Mouse (Mus musculus) T-helper 1 cell (primary cell): ENCODE data around the gene Gm10447.

Source experiments
- in situ Hi-C: fragments of 300-600 bp; cut with MboI, MseI; formaldehyde crosslinking; loops from one replicate; pipeline ENCODE4 v1.15.1; 2025; ENCODE audit warnings: high pct_unique_total_duplicates

The Gm10447 gene

DNA sequence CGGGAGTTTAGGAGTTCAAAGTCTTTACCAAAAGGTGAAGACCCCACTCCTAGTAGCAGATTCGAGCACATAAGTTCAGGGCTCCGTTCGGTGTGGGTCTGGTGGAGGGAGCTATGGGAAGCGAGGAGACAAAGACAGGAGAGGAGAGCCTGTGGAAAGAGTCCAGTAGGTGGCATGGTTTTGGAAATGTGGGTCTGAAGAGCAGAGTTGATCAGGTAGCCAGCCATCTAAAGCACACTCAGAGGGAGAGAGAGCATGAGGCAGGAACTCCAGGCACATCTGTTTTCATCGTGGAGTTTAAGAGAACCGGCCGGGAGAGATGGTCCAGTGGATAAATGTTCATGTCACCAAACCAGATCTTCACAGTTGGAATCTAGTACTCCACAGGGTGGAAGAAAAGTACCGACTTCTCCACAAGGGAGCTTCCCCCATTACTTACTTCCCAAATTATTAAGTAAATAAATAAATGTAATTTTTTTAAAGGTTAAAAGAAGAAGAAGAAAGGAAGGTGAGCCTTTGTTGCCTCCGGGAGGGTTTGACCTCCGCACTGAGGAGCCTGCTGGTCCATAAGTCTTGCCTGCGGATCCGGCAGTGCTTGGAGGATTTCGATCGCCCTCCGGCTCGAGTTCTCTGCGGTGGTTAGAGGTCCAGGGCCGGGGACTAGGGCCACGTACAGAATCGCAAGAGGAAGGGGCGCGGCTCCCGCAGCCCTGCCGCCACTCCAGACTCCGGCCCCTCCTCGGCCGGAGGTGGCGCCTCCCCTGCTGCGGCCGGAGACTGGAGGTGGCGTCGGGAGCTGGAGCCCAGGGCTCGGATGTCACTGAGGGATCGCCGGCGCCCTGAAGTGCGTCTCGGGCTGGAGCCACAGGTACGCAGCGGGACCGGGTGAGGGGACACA lies at the start of gene Gm10447, which contains the start of gene Shroom1:
Gm10447 (minus strand) TSS at position 637 of the 898 bp plus-strand sequence.
Shroom1 (plus strand) TSS at position 732 of the 898 bp plus-strand sequence.
- in situ Hi-C loops = no loop called here

DNA sequence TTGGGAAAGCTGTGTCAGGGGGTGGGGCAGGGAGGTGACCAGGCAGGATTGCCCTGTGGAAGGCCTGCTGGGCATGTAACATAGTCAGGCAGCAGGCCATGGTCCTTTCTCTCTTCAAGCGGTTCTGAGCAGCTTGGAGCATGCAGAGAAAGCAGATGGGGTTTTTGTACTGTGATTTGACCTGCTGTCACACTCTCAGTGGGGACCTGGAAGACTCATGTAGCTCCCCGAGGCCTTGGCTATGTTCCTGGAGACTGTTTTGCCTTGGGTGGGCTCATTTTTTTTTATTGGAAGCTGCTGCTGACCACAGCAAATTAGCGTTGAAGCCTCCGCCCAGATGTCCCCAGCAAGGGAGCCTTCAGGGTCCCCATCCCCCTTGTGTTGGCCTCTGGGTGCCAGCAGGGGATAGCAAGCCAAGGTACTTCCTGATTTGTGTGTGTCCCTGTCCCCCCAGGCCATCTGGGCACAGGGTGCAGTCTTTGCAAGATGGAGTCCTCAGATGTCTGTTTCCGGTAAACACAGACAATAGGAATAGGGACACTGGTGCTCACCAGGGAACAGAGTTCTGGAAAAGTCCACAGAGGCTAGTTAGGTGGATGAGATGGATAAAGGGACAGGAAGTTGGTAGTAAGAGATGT lies 48.2 kb upstream of the Gm10447 start:
- in situ Hi-C loops = no loop called here

DNA sequence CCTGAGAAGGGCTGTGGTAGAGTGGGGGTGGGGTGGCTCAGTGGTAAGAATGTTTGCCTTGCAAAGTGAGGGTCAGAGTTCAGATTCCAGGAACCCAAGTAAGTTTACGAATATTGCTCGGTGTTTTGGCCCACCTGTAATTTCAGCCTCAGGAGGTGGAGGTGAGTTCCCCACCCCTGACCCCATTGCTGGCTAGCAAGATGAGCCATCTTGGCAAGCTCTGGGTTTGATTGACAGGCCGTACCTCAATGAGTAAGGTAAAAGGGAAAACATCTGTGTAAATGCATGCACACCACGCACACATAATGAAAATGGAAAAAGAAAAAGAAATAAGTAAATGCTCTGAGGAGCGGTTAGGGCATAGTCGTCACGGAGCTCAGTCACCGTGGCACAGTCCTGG lies 47.5 kb upstream of the Gm10447 start:
- in situ Hi-C loops = no loop called here

DNA sequence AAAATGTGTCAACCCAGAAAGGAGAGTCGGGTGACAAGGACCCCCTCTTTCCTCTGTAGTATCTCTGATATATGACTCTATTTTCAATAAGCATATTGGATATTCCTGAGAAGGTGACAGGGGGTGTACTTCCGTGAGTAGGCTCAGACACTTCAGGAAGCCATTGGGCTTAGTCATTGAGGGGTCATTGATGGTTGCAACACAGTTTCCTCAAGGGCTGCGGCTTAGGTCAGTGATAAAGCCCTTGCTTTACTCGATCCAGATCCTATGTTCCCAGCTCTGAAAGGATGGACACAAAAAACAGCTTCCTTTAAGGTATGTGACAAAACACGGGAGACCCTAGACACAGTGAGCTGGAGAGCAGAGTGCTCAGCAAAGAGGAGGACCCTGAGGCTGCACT lies 46.8 kb upstream of the Gm10447 start:
- in situ Hi-C loops = no loop called here

DNA sequence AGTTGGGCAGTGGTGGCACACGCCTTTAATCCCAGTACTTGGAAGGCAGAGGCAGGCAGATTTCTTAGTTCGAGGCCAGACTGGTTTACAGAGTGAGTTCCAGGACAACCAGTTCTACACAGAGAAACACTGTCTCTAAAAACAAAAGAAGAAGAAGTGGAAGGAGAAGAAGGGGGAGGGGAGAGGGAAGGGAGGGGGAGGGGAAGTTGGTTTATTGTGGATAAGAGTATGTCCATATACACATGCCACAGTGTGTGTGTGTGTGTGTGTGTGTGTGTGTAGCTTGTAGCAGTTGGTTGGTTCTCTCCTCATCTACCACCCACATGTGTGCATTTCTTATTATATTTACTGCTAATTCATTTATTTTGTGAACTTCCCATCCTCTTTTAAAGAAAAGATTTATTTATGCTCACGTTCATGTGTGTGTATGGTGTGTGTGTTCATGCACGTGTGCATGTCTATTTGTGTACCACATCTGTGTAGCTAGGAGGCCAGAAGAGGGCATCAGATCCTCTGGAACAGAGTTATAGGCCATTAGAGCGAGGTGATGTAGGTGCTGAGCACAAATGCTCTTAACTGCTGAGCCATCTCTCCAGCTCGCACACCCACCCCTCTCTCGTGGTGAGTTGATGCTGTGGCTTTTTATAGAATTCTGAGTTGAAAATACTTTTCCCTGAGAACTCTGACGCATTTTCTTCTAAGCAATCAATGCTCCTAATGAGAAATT lies 45.3 kb upstream of the Gm10447 start:
- in situ Hi-C loops = no loop called here

DNA sequence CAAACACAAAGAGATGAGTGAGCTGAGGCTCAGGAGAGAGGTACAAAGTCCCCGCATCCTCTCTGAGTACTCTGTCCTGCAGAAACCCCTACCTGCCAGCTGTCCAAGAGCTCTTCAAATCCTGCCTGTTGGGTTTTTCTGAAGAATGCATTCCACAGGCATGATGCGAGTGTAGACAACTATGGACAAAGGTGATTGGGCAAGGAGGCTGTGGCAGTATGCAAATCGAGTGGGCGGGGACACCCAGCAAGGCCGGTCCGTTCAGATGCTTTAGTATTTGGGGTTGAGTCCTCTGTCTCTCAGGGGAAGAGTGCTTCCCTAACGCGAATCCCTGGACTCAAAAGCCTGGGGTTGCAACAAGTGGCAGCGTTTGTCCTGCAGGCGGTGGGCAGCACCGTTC lies 43.7 kb upstream of the Gm10447 start:
- in situ Hi-C loops = no loop called here

DNA sequence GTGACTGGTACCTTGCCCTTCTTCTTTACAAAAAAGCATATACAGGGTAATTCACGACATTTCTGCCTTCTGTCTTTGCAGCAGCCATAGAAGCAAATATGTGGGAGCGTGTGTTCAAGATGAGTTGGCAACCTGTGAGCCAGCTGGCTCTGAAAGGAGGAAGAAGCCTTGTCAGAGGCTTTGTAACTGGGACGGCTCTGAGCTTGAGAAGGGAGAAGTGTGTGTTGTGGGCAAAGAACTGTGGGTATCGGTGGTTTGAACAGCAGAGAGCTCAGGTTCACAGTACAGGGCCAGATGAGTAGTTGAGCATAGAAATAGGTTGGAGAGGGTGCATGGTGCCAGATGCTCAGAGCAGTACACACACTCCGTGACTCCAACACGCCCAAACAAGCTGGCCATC lies 40.0 kb upstream of the Gm10447 start:
- in situ Hi-C loops = no loop called here

DNA sequence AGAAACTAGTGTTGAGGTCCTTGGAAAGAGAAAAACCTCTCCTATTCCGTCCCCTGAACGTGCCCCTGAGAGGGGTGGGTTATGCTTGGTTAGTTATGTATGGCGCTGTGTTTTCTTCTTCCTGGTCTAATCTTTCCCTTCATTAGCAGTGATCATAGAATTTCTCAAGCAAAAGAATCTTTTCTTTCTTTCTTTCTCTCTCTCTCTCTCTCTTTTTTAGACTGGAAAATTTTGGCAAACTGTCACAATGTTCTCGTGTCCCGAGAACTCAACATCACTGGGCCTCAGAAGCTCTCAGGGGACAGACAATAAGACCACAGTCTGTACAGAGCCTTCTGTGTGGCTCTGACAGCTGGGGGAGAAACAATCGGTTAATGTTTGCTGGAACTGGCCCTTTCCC lies 38.5 kb upstream of the Gm10447 start:
- in situ Hi-C loops = no loop called here

DNA sequence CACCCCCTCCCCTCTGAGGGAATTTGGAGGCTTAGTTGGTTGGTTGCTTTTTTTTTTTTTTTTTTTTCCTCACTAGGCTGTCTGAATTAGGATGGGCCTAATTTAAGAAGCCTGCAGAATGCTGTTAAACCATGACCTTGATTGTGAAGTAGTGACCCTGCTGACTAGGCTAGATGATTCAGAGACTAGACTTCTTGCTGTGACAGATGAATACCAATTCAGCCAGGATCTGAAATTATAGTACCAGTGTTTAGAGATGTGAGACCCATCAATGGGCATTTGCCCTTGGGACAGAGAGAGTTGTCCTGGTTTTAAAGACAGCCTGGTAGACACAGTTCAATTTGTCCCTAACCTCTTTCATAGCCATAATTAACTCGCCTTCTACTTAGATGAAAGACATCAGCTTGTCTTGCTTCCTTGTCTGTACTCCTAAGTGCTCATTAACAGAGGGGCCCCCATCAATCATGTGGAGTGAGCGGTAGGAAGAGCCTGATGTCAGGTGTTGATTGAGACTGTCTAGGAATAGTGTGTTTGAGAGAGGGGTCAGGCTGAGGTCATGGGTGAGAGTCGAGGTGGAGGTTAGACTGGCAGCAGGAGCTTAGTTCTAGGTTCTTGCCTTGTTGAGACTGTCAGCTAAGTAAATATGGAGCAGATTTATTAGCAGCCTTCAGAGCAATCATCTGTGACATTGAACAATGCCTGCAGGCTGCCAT lies 36.5 kb upstream of the Gm10447 start:
- in situ Hi-C loops = no loop called here

DNA sequence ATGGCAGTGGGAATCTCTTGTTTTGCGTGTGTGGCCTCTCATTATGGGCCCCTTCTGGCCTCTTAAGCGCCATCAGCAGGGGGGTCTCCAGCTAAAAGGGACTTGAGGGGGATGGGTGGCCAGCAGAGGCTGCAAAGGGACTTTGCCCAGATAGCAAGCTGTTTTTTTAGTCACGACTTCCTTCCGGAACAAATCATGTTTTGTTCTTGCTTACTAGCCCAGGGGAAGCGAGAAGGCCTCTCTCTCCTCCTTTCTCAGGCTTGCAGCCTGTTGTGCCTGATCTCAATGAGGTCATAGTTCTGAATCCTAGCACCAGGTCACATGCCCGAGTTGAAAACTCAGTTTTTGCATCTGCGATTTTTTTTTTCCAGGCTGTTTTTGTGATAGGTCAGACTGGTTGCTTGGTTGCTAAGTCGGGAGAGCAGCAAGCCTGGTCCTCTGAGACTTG lies 35.1 kb upstream of the Gm10447 start:
- in situ Hi-C loops = no loop called here

DNA sequence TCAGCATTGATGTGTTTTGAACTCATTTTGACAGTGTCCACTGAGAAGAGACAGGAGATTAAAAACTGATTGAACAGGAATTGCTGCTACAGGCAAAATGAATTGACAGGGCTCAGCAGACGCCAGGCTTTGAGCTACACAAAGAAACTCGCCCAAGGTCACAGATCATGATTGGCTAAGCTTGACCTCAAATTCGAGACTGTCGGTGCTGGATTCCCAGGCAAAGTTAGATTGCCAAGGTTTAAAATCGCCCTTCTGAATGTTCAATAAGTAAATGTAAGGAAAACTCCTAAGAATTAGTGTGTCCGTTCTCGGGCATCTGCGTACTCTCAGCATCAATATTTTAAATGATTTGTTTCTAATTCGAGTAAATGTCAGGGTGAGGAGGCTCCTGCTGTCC lies 32.5 kb upstream of the Gm10447 start:
- in situ Hi-C loops = no loop called here

DNA sequence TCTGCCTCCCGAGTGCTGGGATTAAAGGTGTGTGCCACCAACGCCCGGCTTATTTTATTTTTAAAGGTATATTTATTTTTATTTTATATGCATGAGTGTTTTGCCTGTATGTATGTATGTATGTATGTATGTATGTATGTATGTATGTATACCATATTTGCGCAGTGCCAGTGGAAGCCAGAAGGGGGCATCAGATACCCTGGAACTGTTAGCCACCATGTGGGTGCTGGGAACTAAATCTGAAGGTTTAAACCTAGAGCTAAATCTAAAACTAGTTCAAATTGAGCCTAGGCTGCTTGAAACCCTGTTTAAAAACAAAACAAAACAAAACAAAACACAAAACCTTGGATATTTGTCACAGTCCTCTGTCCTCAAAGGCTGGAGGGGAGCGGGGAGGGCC lies 32.1 kb upstream of the Gm10447 start:
- in situ Hi-C loops = no loop called here

DNA sequence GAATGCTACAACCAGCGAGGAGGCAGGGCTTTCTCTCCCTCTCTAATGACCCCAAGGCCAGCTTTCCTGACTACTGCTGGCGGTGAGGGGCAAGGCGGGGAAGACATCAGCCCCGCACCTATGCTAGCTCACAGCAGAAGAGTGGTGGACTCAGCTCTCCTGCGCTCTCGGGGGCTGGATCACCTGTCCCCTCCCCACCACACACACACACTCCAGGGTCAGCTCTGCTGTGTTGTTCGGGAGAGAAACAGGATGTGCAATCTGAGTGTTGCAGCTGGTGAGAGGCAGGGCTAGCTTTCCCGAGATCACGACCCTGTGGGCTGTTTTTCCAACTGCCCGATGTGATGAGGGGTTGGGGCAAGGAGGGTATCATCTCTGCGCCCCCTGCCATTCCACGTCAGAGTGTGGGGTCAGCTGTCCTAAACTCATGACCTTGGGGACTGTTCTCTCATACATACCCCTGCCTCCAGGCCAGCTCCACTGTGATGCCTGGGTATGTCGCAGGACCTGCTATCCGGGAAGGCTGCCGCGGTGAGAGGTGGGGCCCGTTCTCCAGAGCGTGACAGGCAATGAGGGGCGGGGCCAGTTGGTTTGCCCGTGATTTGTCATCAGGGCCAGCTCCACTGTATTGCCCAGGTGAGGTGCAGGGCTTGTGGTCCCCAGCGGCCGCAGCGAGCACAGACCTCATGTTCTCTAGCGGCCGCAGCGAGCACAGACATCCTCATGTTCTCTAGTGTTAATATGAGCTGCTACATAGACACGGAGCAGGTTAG lies 30.1 kb upstream of the Gm10447 start:
- in situ Hi-C loops = no loop called here

DNA sequence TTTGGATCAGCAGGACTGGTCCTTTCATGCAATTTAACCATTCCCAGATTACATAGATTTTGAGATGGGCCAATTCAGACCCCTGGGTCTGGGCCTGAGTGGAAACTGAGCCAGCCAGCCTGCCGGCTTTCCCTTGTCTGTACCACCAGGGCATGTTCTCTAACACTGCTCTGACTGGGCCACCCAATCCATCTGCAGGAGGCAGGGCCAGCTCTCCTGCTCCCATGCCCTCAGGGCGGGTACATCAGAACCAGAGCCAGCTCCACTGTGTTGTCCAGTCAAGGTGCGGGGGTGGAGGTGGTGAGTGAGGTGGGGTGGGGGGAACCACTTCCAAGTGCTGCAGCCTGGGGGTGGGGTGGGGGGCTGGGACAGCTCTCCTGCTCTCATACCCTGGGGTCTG lies 29.4 kb upstream of the Gm10447 start:
- in situ Hi-C loops = no loop called here

DNA sequence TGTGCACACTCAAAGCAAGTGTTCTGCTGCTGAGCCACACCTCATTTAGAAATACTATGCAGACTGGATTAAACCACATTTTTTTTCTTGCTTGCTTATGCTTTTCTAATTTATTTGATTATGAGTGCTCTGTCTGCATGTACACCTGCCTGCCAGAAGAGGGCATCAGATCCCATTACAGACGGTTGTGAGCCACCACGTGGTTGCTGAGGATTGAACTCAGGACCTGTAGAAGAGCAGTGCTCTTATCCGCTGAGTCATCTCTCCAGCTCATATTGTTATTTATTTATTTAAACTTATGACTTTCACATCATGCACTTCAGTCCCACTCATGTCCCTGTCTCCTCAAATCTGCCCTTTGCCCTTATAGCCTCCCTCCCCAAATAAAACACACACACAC lies 28.8 kb upstream of the Gm10447 start:
- in situ Hi-C loops = no loop called here

DNA sequence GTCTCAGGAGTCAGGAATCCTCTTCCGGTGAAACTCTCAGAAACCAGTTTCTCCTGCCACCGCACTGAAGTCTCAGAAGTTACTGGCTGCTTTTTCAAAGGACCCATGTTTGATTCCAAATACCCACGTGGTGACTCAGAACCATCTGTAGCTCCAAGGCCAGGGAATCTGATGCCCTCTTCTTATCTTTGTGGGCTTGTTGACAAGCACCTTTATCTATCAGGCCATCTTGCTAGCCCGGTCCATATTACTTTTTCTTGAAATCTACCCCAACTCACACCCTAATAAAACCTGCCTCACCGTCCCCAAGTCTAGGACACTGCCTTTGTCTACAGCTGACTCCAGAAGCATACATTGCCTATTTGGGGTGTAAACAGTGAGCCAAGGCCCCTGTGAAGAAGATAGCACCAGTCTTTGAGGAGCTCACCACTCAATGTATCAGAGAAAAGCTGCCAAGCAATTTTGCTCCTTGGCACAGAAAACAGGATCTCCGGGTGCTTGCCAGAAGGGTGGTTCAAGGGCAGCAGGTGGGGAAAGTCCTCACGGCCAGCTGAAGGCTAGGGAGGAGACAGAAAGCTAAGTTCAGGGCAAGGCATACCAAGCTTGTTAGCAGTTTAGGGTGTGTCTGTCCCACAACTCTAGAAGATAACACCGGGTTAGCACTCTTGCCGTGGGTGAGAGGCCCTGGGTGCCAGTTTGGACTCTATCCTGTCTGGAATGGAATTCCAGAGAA lies 26.4 kb upstream of the Gm10447 start:
- in situ Hi-C loops = no loop called here

DNA sequence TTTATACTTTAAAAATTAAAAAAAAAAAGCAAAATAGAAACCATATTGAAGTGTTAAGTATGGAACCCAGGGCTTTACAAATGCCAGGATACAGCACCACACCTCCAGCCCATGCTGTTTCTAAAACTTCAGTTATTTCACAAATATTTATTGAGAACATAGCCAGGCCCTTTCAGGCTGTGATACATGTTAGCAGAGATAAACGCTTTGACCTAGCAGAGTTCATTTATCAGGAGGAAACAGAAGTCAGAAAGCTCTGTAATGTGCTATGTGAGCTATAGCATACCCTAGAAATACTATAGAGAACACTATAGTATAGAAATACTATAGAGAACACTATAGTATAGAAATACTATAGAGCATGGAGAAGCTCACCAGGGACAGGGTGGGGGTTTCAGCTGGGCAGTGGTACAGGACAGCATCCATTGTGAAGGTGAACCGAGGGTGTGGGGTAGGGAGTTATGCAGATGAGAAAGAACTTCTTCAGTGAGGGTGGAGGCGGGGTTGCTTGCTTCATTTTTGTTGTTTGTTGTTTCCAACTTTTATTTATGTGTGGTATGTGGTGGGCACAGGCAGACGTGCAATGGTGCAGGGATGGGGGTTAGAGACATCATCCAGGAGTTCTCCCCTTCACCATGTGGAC lies 24.3 kb upstream of the Gm10447 start:
- in situ Hi-C loops = no loop called here

DNA sequence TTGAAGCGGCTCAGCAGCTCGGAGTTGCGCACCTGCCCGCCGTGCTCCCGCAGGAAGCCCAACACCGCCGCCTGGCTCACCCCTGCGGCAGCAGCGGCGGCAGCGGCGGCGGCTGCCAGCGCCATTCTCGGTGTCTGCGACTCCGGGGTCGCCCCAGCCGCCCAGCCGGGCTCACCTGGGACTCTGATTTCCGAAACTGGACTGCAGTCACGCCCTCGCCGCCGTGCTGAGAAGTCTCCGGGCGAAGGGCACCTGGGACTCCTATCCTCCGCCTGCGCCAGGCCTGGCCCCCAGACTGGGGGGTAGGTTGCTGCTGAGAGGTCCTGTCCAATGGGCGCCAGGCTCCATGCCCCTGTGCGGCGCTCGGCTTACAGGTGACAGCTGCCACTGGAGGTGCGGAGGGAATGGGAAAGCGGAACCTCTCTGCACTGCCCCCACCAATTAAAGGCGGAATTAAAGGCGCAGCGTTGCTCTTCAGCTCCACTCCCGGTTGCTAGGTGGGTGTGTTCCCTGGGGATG lies 22.9 kb upstream of the Gm10447 start, which contains the start of the genes Gm9945 and Sowaha:
Gm9945 (plus strand) TSS at position 384 of the 519 bp plus-strand sequence.
Sowaha (minus strand) TSS at position 492 of the 519 bp plus-strand sequence.
- in situ Hi-C loops = no loop called here

DNA sequence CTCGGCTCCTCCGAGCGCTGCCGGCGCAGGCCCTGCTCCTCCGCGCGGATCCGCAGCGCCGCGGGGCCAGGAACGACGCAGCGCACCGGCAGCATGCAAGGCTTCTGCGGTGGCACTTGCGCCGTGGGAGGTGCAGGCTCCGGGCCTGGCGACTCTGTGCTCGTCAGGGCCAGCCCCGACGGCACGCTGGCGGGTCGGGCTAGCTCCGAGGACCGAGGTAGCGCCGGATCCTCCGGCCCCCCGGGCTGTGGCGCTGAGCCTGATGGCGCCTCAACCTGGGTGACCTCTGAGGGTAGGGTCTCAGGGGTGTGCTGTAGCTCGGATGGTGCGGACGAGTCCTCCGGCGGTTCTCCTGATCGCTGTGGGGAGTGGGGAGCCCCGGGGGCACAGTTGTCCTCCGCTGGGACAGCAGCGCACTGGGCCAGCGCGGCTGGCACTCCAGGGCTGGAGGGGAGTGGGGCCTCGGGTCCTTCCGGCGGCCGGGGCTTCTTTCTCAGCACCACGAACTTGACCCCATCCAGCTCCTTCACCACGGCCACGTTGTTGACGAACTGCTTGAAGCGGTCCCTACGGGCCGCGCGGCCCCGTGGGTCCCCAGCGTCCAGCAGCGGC lies 22.4 kb upstream of the Gm10447 start:
- in situ Hi-C loops = no loop called here
